Mouse (Mus musculus) intestine, postnatal 0 days (tissue): Measurements from ENCODE around the gene Nfe2l2. TPM values are rescaled to one million over a fixed set of nuclear protein-coding genes. Genes with fewer than 3 reads are reported as not detected.

Source experiments
- ATAC-seq: fragments of 200-750 bp; cut with Nextera tagmentation; 2 replicates; pipeline ENCODE4 v1.8.0; 2017; ENCODE audit warnings: mild to moderate bottlenecking, moderate TSS enrichment, moderate library complexity
- H3K27ac ChIP-seq: fragments of 300-500 bp; sonication (generic); 2 replicates; pipeline ENCODE4 v1.5.1; 2014; ENCODE audit warnings: mild to moderate bottlenecking, low read depth, low read length, moderate library complexity
- H3K27me3 ChIP-seq: fragments of 300-500 bp; sonication (generic); replicated peaks from 2 replicates; pipeline ENCODE4 v1.6.1; 2014; ENCODE audit warnings: low read length, mixed read lengths; ENCODE audit not compliant: control insufficient read depth, insufficient read depth
- H3K36me3 ChIP-seq: fragments of 300-500 bp; sonication (generic); 2 replicates; pipeline ENCODE4 v1.6.1; 2014; ENCODE audit warnings: mild to moderate bottlenecking, moderate library complexity; ENCODE audit not compliant: control insufficient read depth, insufficient read depth
- H3K4me1 ChIP-seq: fragments of 300-500 bp; sonication (generic); replicated peaks from 2 replicates; pipeline ENCODE4 v1.6.1; 2014; ENCODE audit warnings: antibody characterized with exemption, low read length, mixed read lengths; ENCODE audit not compliant: control insufficient read depth, insufficient read depth
- H3K4me2 ChIP-seq: fragments of 300-500 bp; sonication (generic); replicated peaks from 2 replicates; pipeline ENCODE4 v1.6.1; 2014; ENCODE audit warnings: low read depth, mild to moderate bottlenecking, moderate library complexity
- H3K4me3 ChIP-seq: fragments of 300-500 bp; sonication (generic); 2 replicates; pipeline ENCODE4 v1.5.1; 2014; ENCODE audit warnings: low read depth, low read length
- H3K9ac ChIP-seq: fragments of 300-500 bp; sonication (generic); 2 replicates; pipeline ENCODE4 v1.6.1; 2014; ENCODE audit warnings: mild to moderate bottlenecking, low read depth, low read length
- H3K9me3 ChIP-seq: fragments of 300-500 bp; sonication (generic); 2 replicates; pipeline ENCODE4 v1.6.1; 2016; ENCODE audit warnings: mixed run types; ENCODE audit not compliant: control insufficient read depth
- CTCF ChIP-seq: sonication (generic); IDR thresholded peaks from 2 replicates; pipeline ENCODE4 v1.5.1; 2016; ENCODE audit warnings: low read depth, mild to moderate bottlenecking, control low read depth, antibody characterized with exemption, moderate library complexity
- WGBS: fragments of 180-500 bp; shearing (Covaris S2); extraction: QIAGEN DNeasy Blood & Tissue Kit; methylation state at CpG from one replicate; pipeline ENCODE4 v1.1.7; 2014; 5-methylcytosine and 5-hydroxymethylcytosine counted together
- microRNA-seq: library from miRNA; unstranded; fragments of <30 nt; microRNA quantifications from one replicate; pipeline ENCODE4, GENCODE M21; 2016
- polyA plus RNA-seq: library from polyadenylated mRNA; unstranded; fragments of >200 nt; fragmentation: Nextera tagmentation; extraction: Ambion mirVana; gene quantifications from 2 replicates; pipeline ENCODE4 v1.2.1, GENCODE M21; 2015

Nfe2l2 gene
- polyA plus RNA-seq, 1 experiment from 2014 or later, result 93.6 TPM

- H3K27me3 ChIP-seq, result no peaks in the 10 kb centered on the region
- 51% methylated on average over 12 of the region's 12 CpGs for WGBS
- no peaks in the 10 kb centered on the region for H3K9me3 ChIP-seq
- no peak for TF ChIP-seq CTCF
- peak; percentile 59; the same call in 1 of the 2 replicates for ATAC-seq
- H3K36me3 ChIP-seq, result no peaks in the 10 kb centered on the region
- H3K27ac ChIP-seq, result no peak overlapping the region
- no peak overlapping the region for H3K9ac ChIP-seq
- no peak overlapping the region for H3K4me3 ChIP-seq
- 0 out of 2 replicates have a peak, but pooled peaks cover 4% of the 10 kb centered on the region for H3K4me1 ChIP-seq
- no peak overlapping the region for H3K4me2 ChIP-seq
Observed at GRCm38 (mm10) chr2:75632721-75633181, 71.7 kb downstream of the Nfe2l2 start.

- Histone ChIP-seq H3K27ac (no peak overlapping the region), H3K4me3 (no peak overlapping the region), H3K4me2 (no peak overlapping the region), H3K4me1 (0 out of 2 replicates have a peak, but pooled peaks cover 4% of the 10 kb centered on the region), H3K9ac (no peak overlapping the region), H3K9me3 (no peaks in the 10 kb centered on the region), H3K27me3 (no peaks in the 10 kb centered on the region), H3K36me3 (no peaks in the 10 kb centered on the region)
- TF ChIP-seq CTCF, result no peak
- WGBS, result 84% methylated on average over 6 of the region's 6 CpGs
- ATAC-seq, result no peak
Observed at GRCm38 (mm10) chr2:75632043-75632442, 72.4 kb downstream of the Nfe2l2 start.

GRCm38 (mm10) chr2:75631421-75631820 is 73.0 kb downstream of the Nfe2l2 start:
- no peak overlapping the region for H3K4me2 ChIP-seq
- no peaks in the 10 kb centered on the region for H3K27me3 ChIP-seq
- H3K4me3 ChIP-seq, result no peak overlapping the region
- H3K9me3 ChIP-seq, result no peaks in the 10 kb centered on the region
- H3K9ac ChIP-seq, result no peak overlapping the region
- no peak overlapping the region for H3K27ac ChIP-seq
- H3K36me3 ChIP-seq, result no peaks in the 10 kb centered on the region
- WGBS, result 68% methylated on average over 6 of the region's 6 CpGs
- 0 out of 2 replicates have a peak, but pooled peaks cover 4% of the 10 kb centered on the region for H3K4me1 ChIP-seq
- no peak for ATAC-seq
- no peak for TF ChIP-seq CTCF

- Histone ChIP-seq H3K4me3 (no peak overlapping the region), H3K27me3 (no peaks in the 10 kb centered on the region), H3K9ac (no peak overlapping the region), H3K36me3 (no peaks in the 10 kb centered on the region), H3K4me1 (no peaks in the 10 kb centered on the region), H3K4me2 (no peak overlapping the region), H3K9me3 (no peaks in the 10 kb centered on the region), H3K27ac (no peak overlapping the region)
- WGBS, result 94% methylated on average over 8 of the region's 8 CpGs
- TF ChIP-seq CTCF, result no peak
- ATAC-seq, result no peak
Observed at GRCm38 (mm10) chr2:75628487-75628886, 76.0 kb downstream of the Nfe2l2 start.

- Histone ChIP-seq H3K36me3 (no peaks in the 10 kb centered on the region), H3K4me2 (no peak overlapping the region), H3K27ac (no peak overlapping the region), H3K9me3 (no peaks in the 10 kb centered on the region), H3K4me1 (no peaks in the 10 kb centered on the region), H3K4me3 (no peak overlapping the region), H3K27me3 (no peaks in the 10 kb centered on the region), H3K9ac (no peak overlapping the region)
- 74% methylated on average over 6 of the region's 6 CpGs for WGBS
- no peak for ATAC-seq
- no peak for TF ChIP-seq CTCF
Observed at GRCm38 (mm10) chr2:75626597-75627440, 77.6 kb downstream of the Nfe2l2 start.

Small RNA genes lying within 50 kb of the gene (microRNA-seq; reads per million reads assigned to microRNA genes)
- gene Gm24574, result not detected

Other genes with a start within 250 kb of the Nfe2l2 start
- 149 and 151 TPM in 2 replicates for gene Hnrnpa3, start 45.4 kb downstream of the Nfe2l2 start, polyA plus RNA-seq
- gene Agps, start 127.5 kb upstream of the Nfe2l2 start, polyA plus RNA-seq, result 6.5 and 8.6 TPM in 2 replicates
- gene Ttc30b, start 233.9 kb upstream of the Nfe2l2 start, polyA plus RNA-seq, result 6.4 and 6.7 TPM in 2 replicates